Mouse (Mus musculus) kidney, adult 11 months (tissue): ENCODE results near the gene Col23a1.

ENCODE experiments used
- DNase-seq: peaks from one replicate; pipeline ENCODE4 v3.0.0; 2022

Col23a1 gene

DNA sequence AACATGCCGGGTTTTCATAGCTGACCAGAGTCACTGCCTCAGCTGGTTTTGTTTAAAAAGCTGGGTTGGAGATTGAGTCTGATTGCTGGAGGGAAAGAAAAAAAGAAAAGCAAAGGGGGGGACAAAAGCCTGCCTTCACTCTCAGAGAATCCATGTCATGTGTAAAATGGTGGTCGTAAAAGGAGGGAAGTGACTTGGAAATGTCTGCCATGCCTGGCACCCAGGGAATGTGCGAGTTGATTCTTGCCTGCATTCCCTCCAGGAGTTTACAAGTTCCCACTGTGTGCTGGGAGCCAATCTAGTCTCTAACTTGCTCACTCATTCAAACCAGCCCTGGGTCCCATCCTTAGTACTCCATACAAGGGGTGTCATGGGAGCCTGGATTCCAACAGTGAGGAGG, 100.8 kb downstream of the Col23a1 start:
- DNase-seq = no peak

- no peak for DNase-seq
These were observed 101.8 kb downstream of the Col23a1 start for GRCm38 (mm10) chr11:51391548-51391947.

DNA sequence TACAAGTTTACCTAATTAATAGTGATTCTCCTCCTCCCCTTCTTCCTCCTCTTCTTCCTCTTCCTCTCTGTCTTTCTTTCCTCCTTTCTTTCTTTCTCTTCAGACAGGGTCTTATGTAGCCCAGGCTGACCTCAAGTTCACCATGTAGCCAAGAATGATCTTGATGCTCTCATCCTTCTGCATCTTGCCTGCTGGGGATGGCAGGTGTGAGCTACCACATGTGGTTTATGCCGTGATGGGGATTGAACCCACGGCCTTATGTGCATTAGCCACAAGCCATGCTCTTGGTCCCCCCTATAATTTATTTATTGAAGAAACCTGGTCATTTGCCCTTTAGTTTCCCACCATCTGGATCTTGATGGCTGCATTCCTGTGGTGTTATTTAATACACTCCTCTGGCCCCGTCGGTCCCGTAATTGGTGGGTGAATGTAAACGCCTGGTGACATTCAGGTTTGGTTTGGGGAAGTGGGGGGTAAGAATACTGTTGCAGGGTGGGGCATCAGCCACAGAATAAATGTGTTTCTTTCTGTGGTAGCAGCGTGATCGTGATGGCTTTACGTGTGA, 104.7 kb downstream of the Col23a1 start:
- no peak for DNase-seq

GRCm38 (mm10) chr11:51396451-51396850, 106.7 kb downstream of the Col23a1 start:
- no peak for DNase-seq

DNA sequence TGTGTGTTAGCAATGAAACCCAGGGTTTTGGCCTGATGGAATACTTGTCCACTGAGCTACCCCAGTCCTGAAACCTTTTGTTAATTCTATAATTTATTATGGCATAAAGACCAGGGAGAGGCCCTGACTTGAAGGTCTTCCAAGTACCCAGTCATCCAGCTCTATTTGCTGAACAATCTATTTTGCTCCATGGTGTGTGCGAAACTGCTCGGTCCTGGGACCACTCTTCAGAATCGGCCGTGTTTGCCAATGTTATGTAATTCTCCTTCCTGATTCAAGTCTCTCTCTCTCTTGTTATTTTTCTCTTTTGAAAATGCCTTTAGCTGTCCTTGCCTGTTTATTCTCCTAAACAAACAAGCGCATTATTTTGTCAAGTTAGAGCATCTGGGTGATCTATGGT, 108.4 kb downstream of the Col23a1 start:
- no peak for DNase-seq

DNA sequence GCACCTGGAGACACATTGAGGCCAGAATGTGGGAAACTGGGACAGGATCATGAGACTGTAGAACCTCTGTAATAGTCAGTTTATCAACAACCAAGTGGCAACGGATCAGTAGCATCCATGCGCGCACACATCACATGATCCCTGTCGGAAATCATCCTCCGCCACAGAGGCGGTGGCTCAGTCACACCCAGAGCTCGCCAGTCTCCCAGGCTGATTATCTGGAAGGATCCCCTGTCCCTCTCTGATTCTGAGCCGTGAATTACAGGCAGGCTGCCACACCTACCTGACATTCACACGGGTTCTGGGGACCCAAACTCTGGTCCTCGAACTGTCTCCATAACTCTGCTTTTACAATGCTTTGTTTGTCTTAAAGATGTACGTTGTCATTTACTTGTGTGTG, 110.6 kb downstream of the Col23a1 start:
- no peak for DNase-seq

DNA sequence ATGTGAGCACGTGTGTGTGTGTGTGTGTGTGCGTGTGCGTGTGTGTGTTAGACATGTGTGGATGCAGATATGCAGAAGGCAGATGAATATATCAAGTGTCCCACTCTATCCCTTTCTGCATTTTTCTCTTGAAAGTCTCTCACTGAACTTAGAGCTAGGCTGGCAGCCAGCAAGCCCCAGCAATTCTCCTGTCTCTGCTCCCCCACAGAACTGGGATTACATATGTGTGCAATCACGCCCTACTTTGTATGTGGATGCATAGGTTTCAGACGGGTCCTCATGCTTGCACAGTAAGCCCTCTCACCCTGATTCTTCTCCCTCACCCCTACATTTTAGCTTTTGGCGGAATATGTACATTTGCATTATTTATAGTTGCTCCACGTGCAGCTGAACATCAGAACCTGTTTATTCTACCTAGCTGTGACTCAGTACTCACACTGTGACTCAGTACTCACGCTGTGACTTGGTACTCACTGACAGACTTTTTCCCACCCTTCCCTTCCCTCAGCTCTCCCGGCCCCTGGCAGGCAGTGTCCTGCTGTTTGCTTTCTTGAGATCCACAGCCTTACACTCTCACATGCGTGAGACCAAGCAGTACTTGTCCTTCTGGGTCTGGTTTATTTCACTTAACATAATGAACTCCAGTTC, 111.9 kb downstream of the Col23a1 start:
- no peak for DNase-seq

GRCm38 (mm10) chr11:51403886-51404285, 114.2 kb downstream of the Col23a1 start:
- no peak for DNase-seq

GRCm38 (mm10) chr11:51404865-51405440, 115.2 kb downstream of the Col23a1 start:
- no peak for DNase-seq

- no peak for DNase-seq
These were observed 116.8 kb downstream of the Col23a1 start for GRCm38 (mm10) chr11:51406531-51406930.

GRCm38 (mm10) chr11:51407351-51407750, 117.6 kb downstream of the Col23a1 start:
- no peak for DNase-seq

- no peak for DNase-seq
These were observed 121.1 kb downstream of the Col23a1 start for GRCm38 (mm10) chr11:51410771-51411170.

- no peak for DNase-seq
These were observed 124.8 kb downstream of the Col23a1 start for GRCm38 (mm10) chr11:51414520-51414919.

DNA sequence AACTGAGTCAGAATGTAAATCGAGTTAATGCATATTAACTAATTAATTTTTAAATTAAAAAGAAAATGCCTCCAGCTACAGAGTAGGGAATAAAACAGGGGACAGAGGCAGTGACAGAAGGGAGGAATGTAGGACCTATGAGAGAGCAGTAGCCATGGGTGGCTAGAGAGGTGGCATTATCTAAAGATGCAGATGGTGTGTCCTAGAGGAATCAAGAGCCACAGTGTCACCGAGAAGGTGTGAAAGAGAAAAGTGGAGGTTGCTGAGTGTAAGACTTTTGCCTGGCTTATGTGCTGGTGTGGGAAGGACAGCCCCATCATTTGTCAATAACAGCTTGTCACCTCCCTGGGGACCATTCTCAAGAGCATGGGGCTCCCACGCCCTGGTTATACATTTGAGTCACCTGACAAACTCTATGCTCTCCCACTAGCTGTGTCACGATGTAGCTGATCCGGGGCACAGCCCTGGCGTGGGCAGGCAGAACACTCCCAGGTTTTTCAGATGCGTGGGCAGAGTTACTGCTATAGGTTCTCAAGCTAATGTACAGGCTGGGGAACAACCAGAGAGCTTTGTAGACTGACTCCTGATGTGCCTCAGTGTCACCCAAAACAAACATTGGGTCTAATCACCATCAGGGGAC, 125.4 kb downstream of the Col23a1 start:
- DNase-seq = no peak

DNA sequence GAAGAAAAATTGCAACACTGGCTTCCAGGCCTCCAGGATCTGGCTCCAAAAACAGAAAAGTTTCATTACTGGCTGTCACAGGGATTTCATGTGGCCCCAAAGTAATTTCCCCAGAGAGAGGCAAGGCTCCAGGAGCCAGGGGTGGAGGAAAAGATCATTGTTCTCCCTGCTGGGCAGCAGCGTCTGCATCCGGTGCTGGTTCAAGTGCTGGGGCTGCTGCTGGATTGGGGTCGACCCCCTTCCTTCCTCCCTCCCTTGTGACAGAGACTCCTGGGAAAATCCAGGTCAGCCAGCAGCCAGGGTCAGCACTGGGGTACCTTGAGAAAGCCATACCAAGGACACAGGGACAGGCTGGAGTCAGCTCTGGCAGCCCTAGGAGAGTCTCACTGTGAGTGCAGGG, 129.1 kb downstream of the Col23a1 start:
- DNase-seq = no peak

DNA sequence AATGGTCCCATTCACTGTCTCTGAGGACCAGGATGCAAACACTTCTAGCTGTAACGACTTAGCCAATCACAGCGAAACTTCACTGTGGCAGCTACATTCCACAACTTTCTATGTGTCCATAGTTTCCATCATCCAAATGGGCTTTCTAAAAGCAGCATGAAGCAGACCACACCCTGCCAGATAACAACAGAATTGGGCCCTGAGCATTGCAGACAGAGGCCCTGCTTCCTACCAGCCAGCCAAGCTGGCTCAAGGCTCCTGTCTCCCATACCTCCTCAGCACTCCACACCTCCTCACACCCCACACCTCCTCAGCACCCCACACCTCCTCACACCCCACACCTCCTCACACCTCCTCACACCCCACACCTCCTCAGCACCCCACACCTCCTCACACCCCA, 132.2 kb downstream of the Col23a1 start:
- no peak for DNase-seq

DNA sequence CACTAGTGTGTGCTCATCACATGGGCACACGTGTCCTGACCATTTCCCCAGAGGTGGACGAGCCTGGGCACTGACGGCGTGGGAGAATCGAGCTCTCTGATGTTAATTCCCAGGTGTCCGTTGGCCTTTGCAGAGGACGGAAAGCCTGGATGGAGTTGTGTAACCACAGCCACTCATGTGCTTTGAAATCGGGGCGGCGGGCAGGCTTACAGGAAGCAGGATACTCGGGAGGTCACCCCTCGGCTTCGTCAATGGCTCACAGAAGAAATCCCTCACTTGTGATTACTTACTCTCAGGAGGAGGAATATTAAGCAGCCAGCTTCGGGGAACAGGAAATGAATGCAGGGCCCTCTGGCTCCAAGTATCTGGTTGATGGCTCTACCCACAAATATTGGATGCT, 133.0 kb downstream of the Col23a1 start:
- no peak for DNase-seq

- DNase-seq = no peak
These were observed 136.4 kb downstream of the Col23a1 start for GRCm38 (mm10) chr11:51426155-51426554.

- no peak for DNase-seq
These were observed 139.9 kb downstream of the Col23a1 start for GRCm38 (mm10) chr11:51429428-51430179.

GRCm38 (mm10) chr11:51430180-51430578, 140.5 kb downstream of the Col23a1 start:
- no peak for DNase-seq

GRCm38 (mm10) chr11:51431287-51431686, 141.6 kb downstream of the Col23a1 start:
- DNase-seq = no peak

DNA sequence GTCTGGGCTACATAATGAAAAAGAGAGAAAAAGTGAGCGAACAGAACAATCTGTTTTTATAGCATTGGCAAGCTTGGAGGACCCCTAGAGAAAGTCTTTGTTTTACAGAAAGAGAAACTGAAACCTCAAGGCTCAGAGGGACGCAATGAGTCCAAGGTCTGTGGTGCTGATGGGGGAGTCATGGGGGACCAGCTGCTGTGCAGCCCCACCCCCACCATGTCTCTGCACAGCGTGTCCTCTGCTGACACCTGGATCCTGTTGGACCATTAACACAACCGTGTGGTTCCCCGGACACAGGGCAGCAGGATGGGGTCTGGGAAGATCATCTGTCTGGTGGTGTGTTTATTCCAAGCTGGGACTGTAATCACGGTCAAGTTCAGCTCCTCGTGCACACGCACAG, 142.2 kb downstream of the Col23a1 start:
- no peak for DNase-seq

DNA sequence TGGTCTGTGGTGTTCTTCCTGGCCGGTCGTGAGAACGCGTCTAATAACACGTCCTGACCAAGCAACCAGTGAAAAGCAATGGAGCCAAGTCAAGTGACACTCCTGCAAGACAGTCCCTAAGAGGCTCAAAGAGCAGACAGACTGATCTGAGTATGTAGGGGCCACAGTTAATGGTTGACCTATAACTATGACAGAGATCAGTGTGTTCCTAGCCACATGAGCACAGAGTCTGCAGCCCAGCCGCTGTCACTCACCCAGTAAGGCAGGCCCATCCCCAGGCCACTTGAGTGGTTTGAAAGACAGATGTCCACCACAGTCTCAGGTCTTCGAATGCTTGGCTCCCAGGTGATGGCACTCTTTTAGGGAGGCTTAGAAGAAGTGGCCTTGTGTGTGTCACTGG, 152.3 kb downstream of the Col23a1 start:
- peak; percentile 36 for DNase-seq

DNA sequence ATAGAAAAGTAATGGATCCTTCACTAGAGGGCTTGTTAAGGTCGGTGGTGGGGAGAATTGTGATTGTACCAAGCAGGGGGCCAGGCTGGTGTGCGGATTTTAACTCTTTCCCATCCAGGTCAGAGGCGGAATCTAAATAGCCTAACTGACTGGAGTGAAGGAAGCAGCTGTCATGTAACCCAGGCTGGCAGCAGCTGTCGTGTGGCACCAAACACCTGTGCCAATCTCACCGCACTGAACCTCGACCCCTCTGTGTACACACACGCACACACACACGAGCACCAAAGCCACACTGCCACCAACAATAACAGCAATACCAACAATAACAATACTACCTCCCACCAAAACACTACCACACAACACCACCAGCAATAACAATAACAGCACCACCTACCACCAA, 152.9 kb downstream of the Col23a1 start:
- DNase-seq = no peak
